Mouse (Mus musculus) ES-E14 (cell line): ENCODE data around the gene Olfr92.

ENCODE experiments used
- HCFC1 ChIP-seq: IDR thresholded peaks from 2 replicates; pipeline ENCODE4 v1.6.1; 2012; ENCODE audit warnings: low read length, inconsistent platforms, borderline replicate concordance; ENCODE audit not compliant: insufficient read depth
- MAFK ChIP-seq: IDR thresholded peaks from 2 replicates; pipeline ENCODE4 v1.6.1; 2014; ENCODE audit warnings: mild to moderate bottlenecking, low read depth, low read length, inconsistent platforms; ENCODE audit not compliant: insufficient read depth

- TF ChIP-seq HCFC1 (no peak), MAFK (no peak)
Measured at GRCm38 (mm10) chr17:37062101-37062641, 57.7 kb downstream of the Olfr92 start.
